Mouse (Mus musculus) right cerebral cortex, postnatal 14 days (tissue): ENCODE measurements around the gene Zbtb38.
"Not testable (repeated sequence)": the region's sequence is repeated elsewhere in the genome, so short reads cannot be mapped to it uniquely, and the experiment has no call there.

Experiments
- DNase-seq: peaks from one replicate; pipeline ENCODE4 v3.0.0; 2022

Zbtb38 gene

DNA sequence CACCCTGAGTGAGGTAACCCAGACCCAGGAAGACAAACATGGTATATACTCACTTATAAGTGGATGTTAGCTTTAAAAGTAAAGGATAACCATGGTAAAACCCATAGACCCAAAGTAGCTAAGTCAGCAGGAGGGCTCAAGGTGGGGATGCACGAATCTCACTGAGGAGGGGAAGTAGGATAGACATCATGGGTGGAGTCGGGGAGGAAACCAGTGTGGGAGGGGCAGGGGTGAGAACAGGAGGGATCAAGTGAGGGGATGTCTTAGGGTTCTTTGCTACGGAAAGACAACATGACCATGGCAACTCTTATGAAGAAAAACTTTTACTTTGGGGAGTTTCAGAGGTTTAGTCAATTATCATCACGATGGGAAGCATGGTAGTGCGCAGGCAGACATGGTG is 74.0 kb downstream of the Zbtb38 start:
- no peak for DNase-seq

DNA sequence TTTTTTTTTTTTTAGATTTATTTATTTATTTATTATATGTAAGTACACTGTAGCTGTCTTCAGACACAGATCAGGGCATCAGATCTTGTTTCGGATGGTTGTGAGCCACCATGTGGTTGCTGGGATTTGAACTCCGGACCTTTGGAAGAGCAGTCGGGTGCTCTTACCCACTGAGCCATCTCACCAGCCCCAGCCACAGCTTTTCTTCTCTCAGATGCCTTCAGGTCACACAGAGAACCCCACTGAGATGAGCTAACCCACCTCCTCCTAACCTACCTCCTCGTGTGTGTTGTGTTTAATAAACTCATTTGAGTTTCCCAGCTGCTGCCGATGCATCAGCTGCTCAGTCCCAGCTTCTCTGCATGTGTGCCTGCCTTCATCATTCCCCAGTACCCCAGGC is 74.9 kb downstream of the Zbtb38 start:
- DNase-seq, result not testable (repeated sequence)

DNA sequence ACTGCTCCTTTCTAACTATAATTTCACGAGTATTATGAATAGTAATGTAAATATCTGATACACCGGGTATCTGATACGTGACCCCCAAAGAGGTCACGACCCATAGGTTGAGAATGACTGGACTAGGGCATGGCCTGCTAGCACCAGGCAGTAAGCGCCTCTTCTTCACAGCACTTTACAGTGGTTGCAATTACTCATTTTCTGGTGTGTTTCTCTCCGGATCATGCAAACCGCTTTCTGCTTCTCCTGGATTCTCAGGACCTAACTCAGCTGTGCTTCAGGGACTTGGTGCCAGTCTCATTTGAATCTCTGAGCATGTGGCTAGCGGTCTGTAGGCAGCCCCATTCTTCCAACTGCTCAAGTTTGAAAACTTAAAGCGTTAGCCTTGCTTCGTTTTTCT is 76.0 kb downstream of the Zbtb38 start:
- no peak for DNase-seq

DNA sequence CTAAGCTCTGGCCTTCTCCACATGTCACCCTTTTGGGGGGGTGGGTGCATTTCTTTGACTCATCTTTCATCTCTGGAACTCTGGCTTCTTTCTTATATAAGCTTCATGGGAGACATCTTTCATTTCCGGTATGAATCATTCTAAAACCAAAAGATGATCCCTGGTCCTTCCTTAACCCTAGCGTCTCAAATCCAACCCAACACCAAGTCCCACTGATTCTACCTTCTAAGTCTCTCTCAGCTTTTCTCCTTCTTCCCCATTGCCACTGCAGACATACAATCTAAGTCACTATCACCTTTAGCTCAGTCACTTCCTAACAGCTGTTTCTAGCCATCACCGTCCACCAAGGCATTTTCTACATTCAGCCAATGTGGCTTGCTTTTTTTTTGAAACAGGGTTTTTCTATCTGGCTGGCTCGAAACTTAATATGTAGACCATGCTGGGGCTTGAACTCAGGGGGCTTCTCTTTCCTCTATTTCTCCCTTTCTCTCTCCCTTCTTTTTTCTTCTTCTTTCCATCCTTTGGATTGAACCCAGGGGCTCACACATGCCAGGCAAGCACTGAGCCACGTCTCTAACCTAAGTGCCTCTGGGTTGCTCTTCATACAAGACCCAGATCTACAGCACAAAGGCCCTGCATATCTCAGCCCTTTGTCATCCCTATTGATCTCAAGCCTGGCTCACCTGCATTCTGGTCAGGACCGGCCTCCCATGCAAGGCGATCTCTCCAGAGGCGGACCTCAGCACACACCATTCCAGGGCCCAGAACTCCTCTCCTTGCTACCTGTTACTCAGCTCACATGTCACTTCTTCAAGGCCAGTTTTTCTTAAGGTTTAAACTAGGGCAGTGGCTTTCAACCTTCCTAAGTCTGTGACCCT is 76.6 kb downstream of the Zbtb38 start:
- no peak for DNase-seq

DNA sequence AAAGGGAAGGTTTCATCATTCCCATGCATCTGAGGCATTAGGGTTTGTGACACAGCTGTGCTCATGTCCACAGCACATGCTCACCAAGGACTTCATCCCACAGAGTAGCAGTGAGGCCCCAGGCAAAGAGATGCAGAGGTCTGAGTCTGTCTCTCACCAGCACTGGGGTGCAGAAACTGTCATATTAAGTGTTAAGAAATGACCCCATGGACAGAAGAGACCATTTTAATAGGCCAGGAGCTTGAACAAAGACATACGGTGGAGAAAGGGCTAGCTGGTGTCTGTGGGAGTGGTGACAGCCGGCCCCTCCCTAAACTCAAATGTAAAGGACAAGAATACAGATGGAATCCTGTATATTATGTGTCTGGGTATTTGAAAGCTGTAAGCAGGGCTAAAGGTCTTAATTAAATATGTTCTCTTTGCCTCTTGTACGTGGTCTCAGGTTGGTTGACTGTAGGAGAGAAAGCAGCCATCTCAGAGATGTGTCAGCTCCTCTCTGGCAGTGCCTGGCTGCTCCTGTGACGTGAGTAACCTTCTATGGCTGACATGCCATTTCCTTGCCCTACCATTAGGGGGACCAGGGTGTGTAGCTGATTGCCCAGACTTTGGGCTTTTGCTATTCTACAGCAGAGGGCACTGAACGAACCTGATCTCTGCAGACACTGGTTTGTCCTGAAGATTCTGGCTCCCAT is 77.4 kb downstream of the Zbtb38 start:
- no peak for DNase-seq

DNA sequence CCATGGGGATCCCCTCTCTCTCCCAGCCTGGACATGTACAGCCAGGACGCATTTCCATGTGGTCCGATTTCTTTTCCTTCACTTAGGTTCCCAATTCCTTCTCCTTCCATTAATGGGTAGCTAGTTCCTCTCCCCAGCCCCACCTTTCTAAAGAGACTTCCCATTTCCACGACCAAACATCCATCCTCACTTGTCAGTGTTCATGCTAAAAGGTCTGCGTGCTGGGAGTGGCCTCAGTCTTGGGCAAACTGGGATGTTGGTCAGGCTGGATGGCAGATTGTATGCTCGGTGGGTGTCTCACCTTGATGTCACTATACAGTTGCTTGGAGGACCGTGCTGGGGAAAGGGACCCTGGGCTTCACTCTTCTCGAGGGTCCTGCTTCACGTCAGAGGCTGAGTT is 78.3 kb downstream of the Zbtb38 start:
- no peak for DNase-seq

DNA sequence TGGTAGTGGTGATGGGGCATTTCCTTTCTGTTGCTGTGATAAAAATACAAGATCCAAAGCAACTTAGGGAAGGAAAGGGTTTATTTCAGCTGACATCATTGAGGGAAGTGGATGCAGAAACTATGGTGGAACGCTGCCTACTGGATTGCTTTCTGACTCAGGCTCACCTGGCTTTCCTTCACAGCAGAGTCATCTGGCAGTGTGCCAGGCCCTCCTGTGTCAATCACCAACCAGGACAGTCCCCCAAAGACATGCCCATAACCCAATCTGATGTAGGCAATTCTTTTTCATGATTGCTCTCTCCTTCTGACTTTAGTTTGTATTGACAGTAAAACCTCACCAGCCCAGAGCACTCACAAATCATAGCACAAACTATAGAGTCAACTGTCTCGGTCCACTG is 80.2 kb downstream of the Zbtb38 start:
- DNase-seq, result no peak

DNA sequence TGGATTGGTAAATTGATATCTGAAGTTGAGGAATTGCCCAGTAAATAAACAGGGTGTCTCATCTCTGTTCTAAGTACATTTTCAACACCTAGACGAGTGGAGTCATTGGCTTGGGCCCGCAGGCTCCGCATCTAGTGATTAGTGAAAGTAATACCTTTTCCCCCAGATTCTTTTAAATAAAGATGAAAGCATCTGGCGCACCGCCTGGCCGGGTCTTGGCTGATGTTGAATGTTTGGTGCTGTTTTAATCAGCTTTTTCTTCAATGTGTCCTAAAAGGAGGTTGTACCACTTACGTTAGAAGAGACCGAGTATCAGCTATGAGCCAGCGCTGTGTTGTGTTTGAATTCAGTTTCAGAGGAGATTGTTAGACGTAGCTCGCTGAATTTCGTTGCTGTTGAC is 81.4 kb downstream of the Zbtb38 start:
- DNase-seq, result no peak

DNA sequence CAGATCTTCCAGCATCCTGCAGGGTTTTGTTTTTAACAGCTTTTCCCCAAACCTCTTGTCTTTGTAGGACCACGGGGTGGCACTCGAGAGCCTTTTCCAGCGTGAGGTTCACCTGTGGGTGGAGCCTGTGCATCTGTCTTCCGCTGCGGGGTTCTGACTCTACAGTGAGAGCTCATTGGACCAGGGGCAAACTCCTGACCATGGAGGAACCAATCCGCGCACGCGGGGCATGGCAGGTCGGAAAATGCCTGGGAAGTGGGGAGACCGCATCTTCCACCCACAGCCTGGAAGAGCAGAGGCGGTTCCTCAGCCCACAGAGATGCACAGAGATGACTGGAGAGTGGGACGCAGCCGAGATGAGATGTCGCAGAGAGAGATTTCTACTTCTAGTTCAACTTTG is 82.8 kb downstream of the Zbtb38 start:
- DNase-seq, result peak; percentile 97

DNA sequence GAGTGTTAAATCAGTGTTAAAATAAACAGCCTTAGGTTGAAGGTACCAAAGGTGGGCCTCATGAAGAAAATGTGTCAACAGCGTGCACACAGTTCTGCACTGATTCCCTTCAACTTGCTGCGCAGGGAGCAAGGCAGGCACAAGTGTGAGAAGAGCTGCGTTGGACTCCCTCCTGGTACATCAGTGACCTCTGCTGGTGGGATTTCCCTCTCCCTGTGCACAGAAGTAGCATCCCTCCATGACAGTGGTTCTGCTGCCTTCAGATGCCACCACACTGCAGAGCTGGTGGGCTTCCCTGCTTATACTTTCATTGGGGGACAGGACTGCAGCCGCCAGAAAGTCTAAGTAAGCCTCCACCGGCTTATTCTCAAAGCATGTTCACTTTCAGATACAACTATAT is 84.0 kb downstream of the Zbtb38 start:
- DNase-seq, result peak; percentile 80

DNA sequence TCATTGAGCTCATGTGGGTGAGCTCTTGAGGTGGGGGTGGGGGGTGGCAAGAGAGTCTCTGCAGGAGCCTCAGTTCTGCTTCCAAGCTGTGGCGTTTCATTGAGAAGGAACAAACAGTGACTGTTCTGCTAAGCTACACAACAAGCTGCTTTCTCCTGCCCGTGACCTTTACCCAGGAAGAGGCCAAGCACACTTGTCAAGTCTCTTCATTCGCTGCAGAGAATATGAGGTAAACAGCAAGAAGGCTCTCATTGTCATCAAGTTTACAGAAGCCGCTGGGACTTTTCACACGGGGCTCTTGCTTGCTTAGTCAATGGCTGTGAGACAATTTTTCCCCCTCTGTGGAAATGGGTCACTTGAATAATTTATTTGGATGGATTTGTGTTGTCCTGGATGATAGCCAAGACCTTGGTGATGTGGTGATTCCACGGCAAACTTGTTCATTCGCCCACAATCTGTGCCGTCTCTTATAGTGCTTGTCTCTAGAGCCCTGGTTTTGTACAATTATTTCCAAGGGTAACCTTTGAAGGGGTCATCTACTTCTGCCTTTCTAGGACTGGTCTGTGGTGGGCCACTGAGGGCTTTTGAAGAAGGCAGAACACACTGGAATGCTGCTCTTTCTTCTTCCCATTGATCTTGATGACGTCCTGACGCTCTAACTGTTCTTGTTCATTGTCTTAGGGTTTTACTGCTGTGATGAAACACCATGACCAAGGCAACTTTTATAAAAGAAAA is 92.0 kb downstream of the Zbtb38 start:
- no peak for DNase-seq

DNA sequence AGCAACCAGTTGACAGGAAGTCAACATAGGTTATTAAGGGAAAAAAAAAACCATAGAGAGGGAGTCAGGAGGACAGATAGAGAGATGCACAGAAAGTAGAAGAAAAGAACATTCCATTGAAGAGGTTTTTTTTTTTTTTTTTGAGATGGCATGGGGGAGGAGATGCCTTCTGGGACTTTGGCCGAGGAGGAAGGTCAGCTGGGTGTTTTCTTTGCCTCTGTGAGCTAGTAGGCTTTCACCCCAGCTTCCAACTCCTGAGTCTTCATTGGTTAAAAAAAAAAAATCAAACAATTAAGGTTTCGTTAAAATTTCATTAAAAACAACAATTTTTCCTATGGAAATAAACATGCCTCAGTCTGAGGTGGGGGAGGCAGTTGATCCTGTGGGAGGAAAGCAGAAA is 92.8 kb downstream of the Zbtb38 start:
- no peak for DNase-seq

DNA sequence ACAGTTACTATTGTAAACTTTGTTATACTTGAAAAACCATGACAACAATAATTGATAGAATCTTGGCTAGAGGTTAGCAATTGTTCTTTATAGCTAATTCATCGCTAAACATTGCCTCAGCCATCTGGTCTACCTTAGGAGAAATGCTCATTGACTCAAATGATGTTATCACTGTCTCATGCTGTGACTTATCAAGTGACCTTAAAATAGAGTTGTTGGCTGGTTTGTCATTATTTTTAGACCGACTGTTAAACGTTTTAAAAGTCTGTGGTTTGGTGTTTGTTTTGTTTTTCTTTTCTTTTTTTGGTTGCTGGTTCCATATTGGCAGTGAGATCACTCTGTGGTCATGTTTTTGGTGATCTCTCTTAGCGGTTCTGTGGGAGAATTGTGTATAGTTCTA is 99.1 kb downstream of the Zbtb38 start:
- no peak for DNase-seq

DNA sequence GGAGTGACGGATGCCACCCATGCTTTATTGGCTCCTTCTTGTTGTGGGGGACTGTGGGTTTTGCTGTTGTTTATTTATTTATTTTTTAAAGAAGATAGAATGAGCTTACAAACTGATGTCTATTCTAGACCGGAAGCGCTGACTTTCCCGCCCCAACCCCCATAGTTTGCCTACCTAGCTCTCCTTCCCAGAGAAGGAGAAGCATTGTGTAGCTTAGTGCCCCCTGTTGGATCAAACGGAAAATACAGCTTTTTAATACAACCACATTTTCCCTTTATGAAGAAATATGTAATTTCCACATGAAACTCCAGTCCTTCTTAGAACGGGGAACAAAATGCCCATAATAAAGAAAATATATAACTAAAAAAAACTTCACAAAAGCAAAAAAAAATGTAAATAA is 99.9 kb downstream of the Zbtb38 start:
- DNase-seq, result no peak

DNA sequence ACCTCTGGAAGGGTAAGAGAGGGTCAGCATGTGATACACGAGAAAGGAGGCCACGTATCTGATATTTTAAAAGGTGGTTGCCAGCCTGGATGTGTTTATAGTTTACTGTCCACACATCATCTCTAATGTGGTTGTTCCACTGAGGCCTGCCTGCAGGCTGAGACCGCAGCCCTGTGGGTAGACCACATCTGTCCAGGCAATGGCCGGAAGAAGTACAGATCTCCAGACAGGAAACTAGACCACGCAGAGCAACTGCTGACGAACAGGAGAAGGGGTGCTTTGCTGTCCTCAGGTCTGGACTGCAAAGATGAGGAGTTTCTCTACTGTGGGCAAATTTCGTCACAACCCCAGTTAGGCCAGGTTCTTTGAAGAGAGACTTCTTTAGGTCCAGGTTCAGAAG is 101.8 kb downstream of the Zbtb38 start:
- DNase-seq, result no peak

DNA sequence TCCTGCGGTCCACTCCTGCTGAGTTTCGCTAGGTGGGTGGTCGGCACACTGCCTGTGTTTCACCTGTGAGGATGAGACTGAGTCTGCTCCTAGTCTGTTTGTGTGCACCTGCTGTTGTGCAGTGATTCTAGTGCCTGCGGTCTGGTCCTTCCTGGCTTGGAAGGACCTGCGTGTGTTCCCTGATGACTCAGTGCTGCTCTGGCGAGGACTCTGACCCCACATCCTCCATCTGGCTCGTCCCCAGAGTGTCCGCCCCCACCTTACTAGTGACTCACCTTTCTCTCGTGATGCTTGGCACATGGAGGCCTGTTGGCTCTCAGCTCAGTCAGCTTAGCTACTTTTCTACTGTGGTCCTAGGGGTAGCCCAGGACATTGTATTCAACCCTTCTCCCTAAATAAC is 102.7 kb downstream of the Zbtb38 start:
- no peak for DNase-seq

DNA sequence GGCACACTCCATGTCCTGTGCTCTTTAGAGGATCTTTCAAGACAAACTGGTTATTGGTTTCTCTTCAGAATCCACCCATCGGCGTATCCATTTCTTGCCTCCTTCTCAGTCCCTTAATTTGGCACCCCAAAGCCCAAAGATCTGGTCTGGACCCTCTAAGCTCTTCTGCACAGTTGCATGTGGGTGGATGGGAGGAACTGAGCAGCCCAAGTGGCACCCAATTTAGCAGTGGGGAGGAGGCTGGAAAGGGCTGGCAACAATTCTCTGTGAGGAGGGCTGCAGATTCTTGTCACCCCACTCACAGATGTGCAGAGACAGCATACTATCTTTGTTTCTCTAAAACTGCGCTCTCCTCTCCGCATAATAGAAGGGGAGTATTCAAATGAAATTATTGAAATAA is 103.3 kb downstream of the Zbtb38 start:
- no peak for DNase-seq

DNA sequence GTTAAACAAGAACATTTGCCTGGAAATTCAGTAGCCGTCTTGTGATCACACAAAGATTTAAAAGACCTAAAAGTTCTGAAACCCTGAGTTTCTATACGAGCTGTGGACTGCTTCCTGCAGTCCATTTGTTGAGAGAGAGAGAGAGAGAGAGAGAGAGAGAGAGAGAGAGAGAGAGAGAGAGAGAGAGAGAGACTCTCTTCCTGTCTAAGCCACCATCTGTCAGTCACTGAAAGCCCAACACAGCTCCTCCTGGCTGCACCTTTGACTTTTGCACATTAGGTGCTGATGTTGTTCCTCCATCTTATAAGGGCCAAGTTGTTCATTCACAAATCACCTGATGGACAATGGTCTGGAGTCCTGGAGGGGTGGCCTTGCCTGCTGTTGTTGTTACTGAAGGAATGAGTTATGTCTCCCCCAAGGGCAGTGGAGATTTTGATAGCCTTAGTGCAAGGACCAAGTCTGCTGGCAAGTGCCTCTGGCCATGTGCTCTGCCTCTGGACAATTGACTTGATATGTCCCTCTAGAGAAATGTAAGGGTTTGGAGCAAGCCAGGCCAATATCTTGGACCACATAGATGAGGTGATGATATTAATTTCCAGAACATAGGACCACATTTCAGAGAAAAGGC is 105.8 kb downstream of the Zbtb38 start:
- DNase-seq, result no peak

DNA sequence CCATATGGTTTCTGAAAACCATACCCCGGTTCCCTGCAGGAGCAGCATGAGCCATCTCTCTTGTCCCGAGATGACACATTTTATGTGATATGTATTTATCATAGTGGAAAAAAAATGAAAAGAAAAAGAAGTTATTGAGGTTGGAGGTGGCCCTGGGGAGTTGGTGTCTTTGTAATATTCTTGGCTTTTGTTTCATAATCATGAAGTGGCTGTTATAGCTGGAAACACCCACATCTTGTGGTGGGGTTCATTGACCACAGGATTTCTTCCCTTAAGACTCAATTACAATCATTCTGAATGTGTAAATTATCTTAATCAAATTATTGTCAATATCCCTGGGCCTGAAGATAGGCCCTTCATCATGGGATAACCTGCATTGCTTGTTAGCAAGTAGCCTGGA is 107.8 kb downstream of the Zbtb38 start:
- no peak for DNase-seq

DNA sequence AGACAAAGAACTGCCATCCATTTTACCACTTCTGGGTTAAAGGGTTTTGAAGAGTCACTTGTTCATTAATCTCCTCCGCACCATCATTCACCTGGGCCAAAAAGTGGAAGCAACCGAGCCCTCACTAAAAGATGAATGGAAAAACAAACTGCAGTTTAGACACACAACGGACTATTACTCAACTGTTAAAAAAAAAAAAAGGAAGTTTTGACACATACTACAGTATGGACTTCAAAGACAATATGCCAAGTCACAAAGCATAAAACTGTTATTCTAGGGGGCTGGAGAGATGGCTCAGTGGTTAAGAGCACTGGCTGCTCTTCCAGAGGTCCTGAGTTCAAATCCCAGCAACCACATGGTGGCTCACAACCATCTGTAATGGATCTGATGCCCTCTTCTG is 108.6 kb downstream of the Zbtb38 start:
- not testable (repeated sequence) for DNase-seq

DNA sequence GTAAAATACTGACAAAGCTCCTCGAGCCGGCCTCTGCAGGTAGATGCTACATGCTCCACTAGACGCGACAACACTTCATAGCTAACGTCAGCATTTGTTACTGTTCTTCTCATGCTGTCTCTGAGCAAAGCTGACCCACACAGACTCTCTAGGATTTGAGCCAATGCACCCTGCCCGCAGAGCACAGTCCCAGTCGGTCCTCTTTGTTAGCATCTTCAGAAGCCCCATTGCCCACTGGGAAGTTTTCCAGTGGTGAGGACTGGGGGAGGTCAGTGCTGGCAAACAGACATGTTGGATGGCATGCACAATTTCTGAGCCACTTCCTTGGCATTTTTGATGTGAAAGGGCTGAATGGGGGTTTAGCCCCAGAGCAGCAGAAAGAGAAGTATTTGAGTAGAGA is 113.2 kb downstream of the Zbtb38 start:
- no peak for DNase-seq

DNA sequence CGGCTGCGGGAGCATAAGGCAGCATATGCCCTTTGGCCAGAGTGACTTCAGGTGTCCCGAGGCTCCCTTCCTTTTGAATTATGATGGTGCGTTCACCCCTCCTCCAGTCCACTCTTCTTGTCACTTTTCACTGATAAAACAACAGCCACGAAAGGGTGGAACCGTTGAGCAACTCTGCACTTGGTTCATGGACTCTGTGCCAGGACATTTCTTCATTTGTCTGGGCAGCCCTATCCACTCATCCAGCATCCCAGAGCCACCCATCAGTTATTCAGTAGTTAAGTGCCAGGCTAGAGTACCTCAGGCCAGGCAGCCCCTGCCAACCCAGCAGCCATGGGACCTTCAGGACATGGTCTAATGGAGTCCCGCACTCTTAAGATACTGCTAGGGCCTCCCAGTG is 114.1 kb downstream of the Zbtb38 start:
- DNase-seq, result no peak

DNA sequence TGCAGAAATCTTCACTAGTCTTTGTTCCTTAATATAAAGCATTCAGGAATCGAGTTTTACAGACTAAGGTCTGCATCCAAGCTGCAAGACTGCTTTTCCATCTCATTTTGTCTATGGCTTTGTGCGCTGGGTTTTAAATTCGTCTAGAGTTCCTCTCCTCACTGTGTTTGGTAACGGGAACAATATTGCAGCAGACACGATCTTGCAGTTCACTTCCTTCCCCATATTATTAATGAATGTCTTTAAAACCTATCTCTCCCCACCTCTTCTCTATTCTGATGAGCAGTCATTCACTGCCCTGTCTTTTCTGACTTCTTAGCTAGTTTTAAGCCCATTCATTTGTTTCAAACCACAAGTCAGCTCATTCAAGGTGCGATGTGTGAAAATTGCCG is 115.5 kb downstream of the Zbtb38 start:
- no peak for DNase-seq
